Mouse (Mus musculus) left cerebral cortex, postnatal 36 days (tissue): ENCODE measurements at regions not wholly inside any gene's neighbourhood (a gene's known extent, or its start where the extent isn't known, plus 50 kb on each side); places are given as distances from the start of the nearest gene placed in this dataset.

Source experiments
- DNase-seq, 2 experiments: peaks; one replicate each; pipeline ENCODE4 v3.0.0; 2021 to 2022; ENCODE audit warnings: low spot score in 2 of 2, mixed read lengths in 1 of 2
- intact Hi-C: fragments of 180-260 bp; cut with DNase I; formaldehyde crosslinking; loops from one replicate; pipeline ENCODE4 v1.15.1; 2025

DNA sequence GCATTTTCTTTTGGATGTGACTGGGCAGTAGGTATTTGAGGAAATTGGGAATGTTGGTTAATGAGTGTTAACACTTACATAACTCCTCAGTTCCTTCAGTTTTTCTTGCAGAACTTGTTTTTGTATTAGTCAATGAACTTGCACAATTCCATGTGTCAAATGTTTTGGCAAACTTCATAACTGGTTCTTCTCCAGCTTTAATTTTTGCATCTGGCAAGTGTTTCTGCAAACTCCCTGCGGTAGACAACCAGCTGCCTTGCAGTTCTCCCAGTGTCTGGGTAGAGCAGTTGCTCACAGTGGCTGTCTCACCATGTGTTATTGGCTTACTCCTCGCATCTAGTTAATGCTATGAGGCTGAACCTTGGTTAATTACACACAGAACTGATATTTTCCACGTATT is 790.4 kb downstream of the Epha4 start:
- intact Hi-C loops, result no loop called here
- peak in 1 of 2 experiments; percentile 6 for DNase-seq

DNA sequence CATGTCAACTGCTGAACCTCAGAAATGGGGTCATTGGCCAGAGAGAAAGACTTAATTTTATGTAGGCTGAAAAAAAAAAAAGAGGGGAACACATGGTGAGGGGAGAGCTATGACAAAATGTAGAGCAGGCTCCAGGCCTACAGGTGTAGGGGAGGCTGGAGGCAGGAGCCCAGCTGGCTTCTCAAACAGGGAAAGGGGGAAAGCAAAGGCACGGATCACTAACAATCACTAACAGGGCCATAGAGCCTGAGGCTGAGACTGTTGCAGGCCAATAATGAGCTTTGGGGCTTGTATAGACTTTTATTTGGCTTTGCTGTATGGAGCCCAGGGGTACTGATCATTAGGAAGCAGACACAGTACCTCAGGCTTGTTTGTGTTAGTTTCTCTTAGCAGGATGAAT is 777.9 kb downstream of the Epha4 start:
- intact Hi-C loops, result no loop called here
- no peak for DNase-seq

GRCm38 (mm10) chr1:76737663-76738062 is 777.2 kb downstream of the Epha4 start:
- no peak for DNase-seq
- intact Hi-C loops, result no loop called here

- intact Hi-C loops, result no loop called here
- no peak for DNase-seq
Observed at GRCm38 (mm10) chr1:76772694-76773093, 742.2 kb downstream of the Epha4 start.

- DNase-seq, result no peak
- intact Hi-C loops, result no loop called here
Observed at GRCm38 (mm10) chr1:76786871-76787270, 728.0 kb downstream of the Epha4 start.

GRCm38 (mm10) chr1:76793438-76793837 is 721.5 kb downstream of the Epha4 start:
- intact Hi-C loops, result no loop called here
- DNase-seq, result no peak

- no peak for DNase-seq
- intact Hi-C loops, result no loop called here
Observed at GRCm38 (mm10) chr1:76819906-76820305, 695.0 kb downstream of the Epha4 start.

DNA sequence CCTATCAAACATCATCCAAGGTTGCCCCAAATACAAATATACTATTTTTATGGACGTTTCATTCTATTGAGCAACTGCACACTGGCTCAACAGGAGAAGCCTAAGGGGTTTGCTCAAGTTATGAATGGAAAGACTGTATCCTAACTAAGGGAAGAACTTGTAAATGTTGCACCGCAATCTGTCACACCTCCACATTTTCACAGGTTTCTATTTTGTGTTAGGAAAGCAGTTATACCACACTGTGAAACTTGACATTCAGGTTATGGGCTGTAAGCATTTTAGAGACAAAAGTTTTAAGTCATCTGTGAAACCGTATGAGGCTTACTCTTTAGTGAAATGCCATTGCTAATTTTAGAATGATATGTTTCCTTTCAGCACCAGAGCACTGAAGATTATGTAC is 693.3 kb downstream of the Epha4 start:
- intact Hi-C loops, result no loop called here
- DNase-seq, result peak in 1 of 2 experiments; percentile 5

GRCm38 (mm10) chr1:76829690-76830089 is 685.2 kb downstream of the Epha4 start:
- no peak for DNase-seq
- intact Hi-C loops, result no loop called here

- intact Hi-C loops, result no loop called here
Observed at GRCm38 (mm10) chr1:76832311-76832710, 682.6 kb downstream of the Epha4 start.

GRCm38 (mm10) chr1:76835028-76835683 is 679.7 kb downstream of the Epha4 start:
- peak in 1 of 2 experiments; percentile 5 for DNase-seq
- intact Hi-C loops, result no loop called here

More at GRCm38 (mm10) chr1:76832311-76832710, 682.6 kb downstream of the Epha4 start:
- no peak for DNase-seq

- intact Hi-C loops, result no loop called here
Observed at GRCm38 (mm10) chr1:76849346-76849745, 665.5 kb downstream of the Epha4 start.

DNA sequence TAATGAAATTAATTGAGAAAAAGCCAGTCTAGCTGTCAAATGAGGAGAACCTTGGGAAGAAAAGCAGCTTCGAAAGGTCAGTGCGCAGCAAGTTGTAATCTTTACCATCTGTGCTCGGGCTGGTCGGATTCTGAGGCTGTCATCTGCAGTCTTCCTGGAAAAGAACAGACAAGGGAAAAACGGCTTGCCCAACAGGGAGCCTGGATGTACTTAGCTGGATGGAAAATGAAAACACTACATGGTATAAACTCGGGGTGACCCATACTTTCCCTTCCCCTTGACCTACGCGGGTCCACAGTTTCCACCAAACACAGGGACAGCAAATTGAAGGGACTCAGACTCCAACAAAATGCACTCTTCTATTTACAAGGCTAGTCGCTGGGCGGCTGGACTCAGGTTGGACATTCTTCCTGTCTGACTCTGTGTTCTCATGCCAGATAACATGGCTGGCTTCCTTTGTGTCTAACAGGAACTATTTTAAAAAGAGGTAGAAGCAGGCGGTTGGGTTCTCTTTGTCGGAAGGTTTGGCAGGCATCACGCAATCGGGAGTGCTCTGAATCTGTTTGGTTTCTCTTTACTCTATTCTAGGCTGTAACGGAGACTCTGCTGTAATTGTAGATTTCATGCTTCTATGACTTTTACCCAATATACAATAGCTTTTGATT is 648.5 kb downstream of the Epha4 start:
- intact Hi-C loops, result no loop called here
- peak; percentile 21 to 40 for DNase-seq

More at GRCm38 (mm10) chr1:76849346-76849745, 665.5 kb downstream of the Epha4 start:
- no peak for DNase-seq

- intact Hi-C loops, result no loop called here
- peak; percentile 37 to 49 for DNase-seq
Observed at GRCm38 (mm10) chr1:76873207-76873606, 641.7 kb downstream of the Epha4 start.

DNA sequence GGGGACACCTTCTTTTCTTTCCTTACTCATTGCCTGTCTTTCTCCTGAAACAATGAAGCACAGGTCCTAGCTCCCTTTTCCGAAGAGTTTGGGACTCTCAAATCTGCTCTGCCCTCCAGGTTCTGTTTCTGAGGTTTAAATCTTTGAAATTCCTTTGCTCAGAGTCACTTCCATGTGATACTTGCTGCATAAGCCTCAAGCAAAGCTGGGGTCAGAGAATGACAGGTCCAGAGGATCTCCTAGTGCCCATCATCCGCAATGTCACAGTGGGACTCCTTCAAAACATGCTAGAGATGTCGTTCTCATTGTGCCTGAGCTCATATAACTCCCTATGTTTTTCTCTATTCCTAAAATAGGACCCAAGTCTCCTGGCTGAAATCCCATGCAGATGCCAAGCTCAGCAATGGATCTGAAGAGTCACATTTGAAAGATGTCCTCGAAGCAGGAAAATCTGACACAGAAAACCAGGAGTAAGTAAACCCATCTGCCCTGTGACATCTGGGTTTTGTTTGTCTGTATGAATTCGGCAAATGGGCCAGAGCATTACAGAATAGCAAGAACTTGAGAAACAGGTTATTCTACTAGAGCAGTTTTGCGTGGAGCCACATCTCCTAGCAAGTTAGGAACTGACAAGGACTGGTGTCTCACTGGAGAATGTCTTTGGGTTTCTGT is 634.6 kb downstream of the Epha4 start:
- peak; percentile 6 to 9 for DNase-seq
- intact Hi-C loops, result no loop called here

DNA sequence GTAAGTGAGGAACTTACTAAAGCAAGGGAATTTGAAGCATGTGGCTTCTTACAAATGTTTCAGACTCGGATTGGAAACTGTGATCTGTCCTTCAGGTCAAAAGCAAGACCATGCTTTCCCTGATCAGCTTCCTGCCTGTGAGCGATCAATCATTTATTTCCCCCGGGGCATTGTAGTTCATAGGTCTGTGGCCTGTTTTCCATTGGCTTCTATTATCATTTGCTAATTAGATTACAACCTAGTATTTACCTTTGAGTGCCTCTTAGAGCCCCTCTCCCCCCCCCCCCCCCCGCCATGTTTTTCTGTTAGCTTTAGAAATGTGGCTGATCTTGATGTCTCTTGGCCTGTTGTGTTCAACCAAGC is 634.1 kb downstream of the Epha4 start:
- no peak for DNase-seq
- intact Hi-C loops, result no loop called here

DNA sequence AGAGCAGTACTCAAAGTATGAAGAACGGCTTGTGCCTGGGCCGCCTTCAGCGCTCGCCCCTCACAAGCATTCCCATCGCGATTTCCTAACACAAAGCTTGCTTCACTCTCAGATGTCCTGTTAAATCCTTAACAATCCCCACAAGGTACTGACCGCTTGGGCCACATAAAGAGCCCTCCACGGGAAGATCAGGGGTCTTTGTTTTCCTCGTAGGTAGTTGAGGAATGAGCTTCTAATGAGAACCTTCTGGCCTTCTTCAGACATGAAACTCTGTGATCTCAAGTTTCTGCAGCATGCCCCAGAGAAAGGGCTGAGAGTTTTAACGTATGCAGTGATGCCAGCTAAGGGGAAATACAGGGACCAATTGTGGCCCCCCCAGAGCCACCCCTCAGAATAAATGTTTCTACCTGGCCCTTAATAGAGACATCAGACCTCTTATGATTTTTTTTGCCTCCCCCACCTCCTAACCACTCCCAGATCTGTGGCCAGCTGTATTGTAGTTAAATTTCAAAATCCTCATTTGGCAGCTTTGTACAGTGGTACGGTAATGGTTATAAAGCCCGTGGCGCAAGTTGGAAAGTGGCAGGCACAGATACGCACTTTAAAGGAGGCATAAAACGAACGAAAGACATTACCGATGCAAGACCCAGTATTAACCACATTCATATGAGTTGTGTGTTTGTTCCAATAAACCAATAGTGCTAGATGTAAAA is 618.6 kb downstream of the Epha4 start:
- intact Hi-C loops, result no loop called here
- DNase-seq, result no peak

DNA sequence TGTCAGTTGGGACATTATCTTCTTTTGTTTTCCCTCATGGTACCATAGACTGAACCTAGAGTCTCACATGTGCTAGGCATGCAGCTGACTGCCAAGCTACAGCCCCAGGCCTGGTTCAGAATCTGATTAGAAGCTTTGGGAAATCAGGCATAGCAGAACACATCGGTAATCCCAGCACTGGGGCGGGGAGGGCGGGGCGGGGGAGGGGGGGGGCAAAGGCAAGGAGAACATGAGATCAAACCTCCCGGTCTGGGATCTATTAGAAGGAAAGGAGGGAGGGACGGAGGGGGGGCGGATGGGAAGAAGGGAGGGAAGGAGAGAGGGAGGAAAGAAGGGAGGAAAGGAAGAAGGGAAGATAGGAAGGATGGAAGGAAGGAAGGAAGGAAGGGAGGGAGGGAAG is 617.5 kb downstream of the Epha4 start:
- intact Hi-C loops, result no loop called here
- DNase-seq, result no peak

- intact Hi-C loops, result no loop called here
- DNase-seq, result no peak
Observed at GRCm38 (mm10) chr1:76911472-76911871, 603.4 kb downstream of the Epha4 start.

DNA sequence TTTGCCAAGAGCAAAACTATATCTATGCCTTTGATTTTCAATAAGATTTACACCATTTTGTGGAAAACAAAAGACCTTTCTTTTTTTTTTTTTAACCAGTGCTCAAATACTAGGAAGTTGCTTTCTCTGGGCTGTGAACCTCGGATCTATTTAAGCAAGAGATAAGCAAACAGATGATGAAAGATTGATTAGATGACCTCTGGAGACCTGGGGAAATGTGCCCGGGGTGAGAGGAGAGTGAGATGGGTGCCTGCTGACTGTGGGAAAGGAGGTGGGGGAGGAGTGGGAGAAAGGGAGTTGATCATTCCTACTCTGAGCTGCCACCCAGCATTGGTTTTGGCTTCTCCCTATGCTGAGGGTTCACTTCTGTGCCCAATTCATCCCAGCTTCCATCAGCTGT is 595.3 kb downstream of the Epha4 start:
- intact Hi-C loops, result no loop called here
- DNase-seq, result no peak
